Mouse (Mus musculus) kidney, postnatal 36 days (tissue): ENCODE results near the gene Vat1l.

Experiments used
- DNase-seq, 2 experiments: peaks; one replicate each; pipeline ENCODE4 v3.0.0; 2021 to 2022; ENCODE audit warnings: mixed read lengths in 2 of 2

Vat1l gene

GRCm38 (mm10) chr8:114298253-114298652 lies 92.8 kb downstream of the Vat1l start:
- no peak for DNase-seq

DNA sequence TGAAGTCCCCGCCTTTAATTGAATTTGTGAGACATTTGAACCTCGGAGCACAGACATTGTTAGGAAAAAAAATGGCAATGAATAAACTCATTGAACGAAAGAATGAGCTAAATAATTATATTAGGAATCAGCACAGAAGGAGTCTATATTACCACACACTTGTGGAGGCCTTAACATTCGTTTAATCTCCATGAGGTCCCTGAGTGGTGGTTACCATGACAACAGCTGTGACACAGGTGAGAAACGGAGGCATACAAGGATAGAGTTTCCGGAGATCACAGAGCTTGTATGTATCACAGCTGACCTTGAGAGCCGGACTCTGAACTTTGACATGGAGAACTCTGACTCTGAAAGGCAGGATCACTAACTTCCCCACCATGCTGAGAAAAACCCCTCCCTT lies 94.7 kb downstream of the Vat1l start:
- DNase-seq = no peak

- DNase-seq = no peak
These were observed 100.9 kb downstream of the Vat1l start for GRCm38 (mm10) chr8:114306296-114306695.

GRCm38 (mm10) chr8:114314669-114315325 lies 109.4 kb downstream of the Vat1l start:
- no peak for DNase-seq

- no peak for DNase-seq
These were observed 112.7 kb downstream of the Vat1l start for GRCm38 (mm10) chr8:114318161-114318560.

DNA sequence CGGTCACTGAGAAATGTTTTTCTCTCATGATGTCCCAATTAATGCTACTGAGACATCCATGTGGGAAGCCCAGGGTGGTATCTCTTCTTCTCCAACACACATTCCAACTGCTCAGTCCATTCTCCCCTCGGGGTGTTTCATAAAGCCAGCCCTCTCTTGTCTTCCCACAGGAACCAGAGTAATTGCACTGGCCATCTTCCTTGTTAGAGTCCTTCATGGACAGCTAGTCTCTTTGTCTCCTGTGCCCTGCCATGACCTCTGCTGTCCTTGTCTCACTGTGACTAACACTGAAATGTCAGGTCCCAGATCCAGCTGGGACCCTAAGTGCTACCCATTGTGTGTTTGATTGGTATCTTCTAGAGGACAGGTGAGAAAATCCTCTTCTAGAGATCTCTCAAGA lies 116.7 kb downstream of the Vat1l start:
- no peak for DNase-seq

DNA sequence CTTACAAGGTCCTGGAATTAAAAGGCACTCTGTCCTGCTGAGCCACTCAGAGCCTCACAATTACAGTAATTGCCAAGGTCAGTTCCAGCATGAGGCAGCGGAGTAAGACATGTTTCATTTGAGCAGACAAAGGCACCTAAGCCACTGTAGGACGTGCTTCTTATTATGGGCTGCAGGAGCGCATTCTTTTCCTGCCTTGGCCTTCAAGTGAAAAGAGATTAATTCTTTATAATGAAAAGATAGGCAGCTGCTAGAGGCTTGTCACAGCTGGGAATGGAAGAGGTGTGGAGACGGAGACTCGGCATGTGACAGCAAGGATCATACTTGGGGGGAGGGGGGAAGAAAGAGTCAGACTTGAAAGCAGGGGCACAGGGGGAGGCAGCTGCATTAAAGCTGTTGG lies 126.5 kb downstream of the Vat1l start:
- DNase-seq = no peak

DNA sequence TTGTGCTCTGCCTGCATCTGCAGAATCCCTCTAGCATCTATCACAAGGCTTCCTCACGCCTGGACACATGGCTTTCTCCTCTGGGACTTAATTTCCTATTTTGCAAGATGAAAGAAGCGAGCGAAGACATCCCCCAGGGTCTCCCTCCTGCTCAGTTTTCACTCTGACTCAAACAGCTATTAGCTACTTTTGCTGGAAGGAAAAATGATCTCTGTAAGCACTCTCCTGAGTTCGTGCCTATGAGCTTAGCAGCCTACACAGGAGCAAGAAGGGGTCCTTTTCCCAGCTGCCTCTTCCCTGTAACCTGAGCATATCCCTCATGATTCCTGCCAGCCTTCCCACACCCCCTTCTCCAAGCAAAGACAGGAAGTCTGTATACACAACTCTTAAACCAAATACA lies 127.5 kb downstream of the Vat1l start:
- no peak for DNase-seq

DNA sequence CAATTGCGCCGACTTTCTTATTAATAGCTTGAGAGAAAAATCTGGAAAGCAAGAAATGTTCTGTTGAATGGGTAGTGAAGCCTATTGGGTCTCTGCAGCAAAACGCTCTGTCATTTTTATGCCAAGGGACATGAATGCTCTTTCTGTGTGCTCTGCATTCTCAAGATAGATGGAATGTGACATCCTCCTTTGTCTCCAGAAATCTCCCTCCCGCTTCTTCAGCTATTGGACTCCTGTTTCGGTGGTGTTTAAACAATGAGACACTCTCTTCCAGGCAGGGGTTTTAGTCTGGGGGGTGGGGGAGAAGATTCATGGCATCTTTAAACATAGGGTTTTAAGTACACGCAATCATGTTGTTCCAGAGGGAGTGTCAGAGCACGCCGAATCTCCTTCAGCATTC lies 130.3 kb downstream of the Vat1l start:
- DNase-seq = no peak

DNA sequence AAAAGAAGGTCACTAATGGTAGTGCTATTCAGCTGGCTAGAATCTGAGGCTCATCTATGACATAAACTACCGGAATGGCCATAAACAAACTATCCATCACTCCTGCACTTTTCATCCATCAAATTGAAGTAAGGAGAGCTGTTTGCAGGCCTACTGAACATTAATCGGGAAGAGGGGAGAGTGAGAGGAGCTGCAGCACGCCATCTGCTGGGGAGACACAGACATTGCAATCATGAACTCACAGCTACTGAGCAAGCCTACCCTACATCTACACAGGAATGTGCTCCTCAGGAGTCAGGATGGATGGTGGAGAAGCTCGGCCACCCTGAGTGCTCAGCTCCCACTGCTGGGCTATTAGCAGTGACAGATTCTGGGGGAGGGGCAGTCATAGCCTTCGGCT lies 136.9 kb downstream of the Vat1l start:
- DNase-seq = no peak

GRCm38 (mm10) chr8:114344789-114345188 lies 139.4 kb downstream of the Vat1l start:
- DNase-seq = no peak

GRCm38 (mm10) chr8:114346045-114346444 lies 140.6 kb downstream of the Vat1l start:
- no peak for DNase-seq

- DNase-seq = no peak
These were observed 146.4 kb downstream of the Vat1l start for GRCm38 (mm10) chr8:114351643-114352427.

DNA sequence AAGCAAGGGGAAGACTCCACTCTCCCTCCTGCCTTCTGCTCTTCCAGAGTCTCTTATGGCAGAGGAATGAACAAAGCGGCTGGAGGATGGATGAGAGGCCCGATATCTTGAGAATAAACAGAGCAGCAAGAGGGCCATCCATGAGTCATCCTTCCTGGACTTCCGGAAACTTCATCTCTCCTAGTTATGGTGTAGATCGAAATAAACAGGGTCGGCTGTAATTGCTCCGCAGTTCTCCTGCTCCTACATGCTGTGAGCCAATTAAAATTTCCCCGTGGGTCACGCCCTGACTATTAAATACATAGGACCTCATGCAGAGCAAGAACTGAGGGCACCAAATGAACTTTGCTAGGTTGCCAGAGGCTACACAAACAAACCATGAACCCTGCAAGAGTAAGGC lies 155.1 kb downstream of the Vat1l start:
- no peak for DNase-seq

- no peak for DNase-seq
These were observed 157.8 kb downstream of the Vat1l start for GRCm38 (mm10) chr8:114363167-114363566.

- no peak for DNase-seq
These were observed 158.2 kb downstream of the Vat1l start for GRCm38 (mm10) chr8:114363656-114364055.

- DNase-seq = peak; percentile 53 to 82
These were observed 163.9 kb downstream of the Vat1l start for GRCm38 (mm10) chr8:114369038-114369976.

GRCm38 (mm10) chr8:114374390-114374789 lies 169.0 kb downstream of the Vat1l start:
- DNase-seq = no peak

DNA sequence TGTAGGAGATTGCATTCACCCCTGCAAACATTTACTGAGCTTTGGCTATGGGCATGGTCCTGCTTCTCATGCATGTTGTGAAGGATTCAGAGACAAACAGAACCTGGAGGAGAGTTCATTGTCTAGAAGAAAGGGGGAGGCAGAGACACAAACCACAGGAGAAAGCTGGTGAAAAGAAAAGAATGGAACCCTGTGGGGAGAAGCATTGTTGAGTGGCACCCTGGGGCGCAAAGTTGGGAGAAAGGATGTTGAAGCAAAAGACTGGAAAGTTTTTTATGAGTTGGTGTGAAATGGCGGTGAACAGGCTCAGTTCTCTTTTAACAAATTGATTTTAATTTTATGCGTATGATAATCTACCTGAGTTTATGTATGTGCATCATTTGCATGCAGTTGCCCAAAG lies 178.8 kb downstream of the Vat1l start:
- DNase-seq = no peak

DNA sequence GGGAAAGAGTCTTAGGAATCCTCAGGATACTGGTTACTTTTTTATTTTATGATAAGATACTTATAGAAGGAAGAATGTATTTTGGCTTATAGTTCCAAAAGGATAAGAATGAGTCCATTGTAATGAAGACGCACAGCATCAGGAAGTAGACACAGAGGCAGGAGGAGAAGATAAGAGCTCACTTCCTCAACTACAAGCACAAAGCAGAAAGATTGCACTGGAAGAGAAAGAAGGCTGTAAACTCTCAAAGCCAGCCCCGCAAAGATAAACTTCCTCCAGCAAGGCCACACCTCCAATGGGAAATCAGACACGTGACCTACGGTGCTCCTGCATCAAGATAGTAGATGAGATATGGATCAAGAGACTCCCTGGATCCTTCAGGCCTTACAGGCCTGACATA lies 182.1 kb downstream of the Vat1l start:
- no peak for DNase-seq

DNA sequence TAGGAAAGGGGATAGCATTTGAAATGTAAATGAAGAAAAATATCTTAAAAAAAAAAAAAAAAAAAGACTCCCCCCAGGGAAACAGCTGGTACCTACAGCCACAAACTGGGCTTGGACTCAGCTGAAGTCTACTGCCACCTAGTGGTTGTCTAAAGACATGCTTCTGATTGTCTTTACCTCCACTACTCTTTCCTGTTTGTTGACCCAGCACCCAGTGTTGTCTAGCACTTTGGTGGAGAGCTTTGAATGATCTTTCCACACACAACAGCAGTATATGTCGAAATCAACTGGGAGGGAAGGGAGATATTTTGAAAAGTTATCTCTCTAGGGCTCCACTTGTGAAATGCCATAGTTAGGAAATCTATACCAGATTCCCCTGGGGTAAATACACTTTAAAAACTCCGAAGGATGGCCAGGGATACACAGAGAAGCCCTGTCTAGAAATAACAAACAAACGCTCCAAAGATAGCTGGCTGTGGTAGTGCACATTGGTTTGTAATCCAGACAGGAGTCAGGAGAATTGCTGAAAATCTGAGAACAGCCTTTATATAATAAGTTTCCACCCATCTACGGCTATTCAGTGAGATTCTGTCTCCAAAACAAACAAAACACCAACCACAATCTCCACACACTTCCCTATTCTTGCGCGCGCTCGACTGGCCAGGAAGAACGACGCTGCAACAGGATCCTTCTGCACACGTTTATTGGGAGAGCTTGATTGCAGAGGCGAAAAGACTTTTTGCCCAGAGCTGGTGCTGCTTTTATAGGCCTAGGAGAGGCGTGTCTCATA lies 185.2 kb downstream of the Vat1l start:
- peak; percentile 2 for DNase-seq

DNA sequence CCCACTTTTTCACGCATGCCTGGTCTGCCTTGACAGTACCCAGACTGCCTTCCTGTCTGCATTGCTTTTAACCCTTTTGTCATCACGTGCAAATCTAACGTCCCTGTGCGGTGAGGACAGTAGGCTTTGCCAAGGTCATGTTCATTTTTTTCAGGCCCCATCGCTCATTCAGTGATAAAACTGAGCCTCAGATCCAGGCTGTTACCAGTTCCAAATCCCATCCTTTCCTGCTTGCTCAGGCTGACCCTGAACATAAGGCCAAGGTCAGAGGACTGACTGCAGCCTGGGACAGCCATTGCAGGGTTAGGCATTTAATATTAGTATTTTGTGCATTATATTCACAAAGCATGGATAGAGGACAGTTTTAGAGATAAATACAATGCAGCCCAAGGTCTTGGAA lies 192.9 kb downstream of the Vat1l start:
- DNase-seq = no peak

DNA sequence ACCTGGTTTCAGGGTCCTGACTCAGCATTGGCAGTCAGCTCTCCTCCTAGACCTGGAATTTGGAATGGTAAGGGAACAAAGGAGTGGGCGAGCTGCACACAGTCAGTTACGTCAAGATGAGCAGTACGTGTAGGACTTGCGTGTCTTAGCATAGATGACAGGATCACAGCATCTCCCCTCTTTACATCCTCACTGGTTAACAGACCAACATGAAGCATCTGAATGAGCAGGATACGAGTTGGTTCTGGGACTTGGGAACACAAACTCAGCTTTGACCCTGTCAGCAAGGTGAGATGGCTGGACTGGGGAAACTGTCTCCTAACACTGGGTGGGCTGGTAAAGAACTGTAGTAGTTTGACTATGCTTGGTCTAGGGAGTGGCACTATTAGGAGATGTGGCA lies 193.9 kb downstream of the Vat1l start:
- no peak for DNase-seq
